Mouse (Mus musculus) C2C12 (cell line): ENCODE measurements around the gene Nr5a1.

ENCODE experiments used
- CEBPB ChIP-seq: IDR thresholded peaks from one replicate; pipeline ENCODE4 v1.6.1; 2011; ENCODE audit warnings: low read depth, mild to moderate bottlenecking, control low read depth, moderate library complexity
- CTCF ChIP-seq: IDR thresholded peaks from one replicate; pipeline ENCODE4 v1.5.1; 2011; ENCODE audit not compliant: control insufficient read depth, insufficient read depth, insufficient read length
- FOSL1 ChIP-seq: IDR thresholded peaks from one replicate; pipeline ENCODE4 v1.8.0; 2011; ENCODE audit warnings: mild to moderate bottlenecking, low read length; ENCODE audit not compliant: poor library complexity, insufficient read depth, severe bottlenecking
- MAX ChIP-seq: IDR thresholded peaks from one replicate; pipeline ENCODE4 v1.6.1; 2011; ENCODE audit warnings: mild to moderate bottlenecking, control low read depth
- MYOD1 ChIP-seq: IDR thresholded peaks from one replicate; pipeline ENCODE4 v1.6.1; 2011; ENCODE audit warnings: low read depth; ENCODE audit not compliant: control insufficient read depth, insufficient read length
- MYOG ChIP-seq: IDR thresholded peaks from one replicate; pipeline ENCODE4 v1.6.1; 2011; ENCODE audit not compliant: control insufficient read depth, insufficient read length; ENCODE audit errors: extremely low read depth
- USF1 ChIP-seq: IDR thresholded peaks from one replicate; pipeline ENCODE4 v1.6.1; 2011; ENCODE audit warnings: low read depth, mild to moderate bottlenecking, control low read depth, moderate library complexity

GRCm38 (mm10) chr2:38705036-38705435 is 9.3 kb downstream of the Nr5a1 start:
- TF ChIP-seq CTCF, result no peak
- TF ChIP-seq MYOD1, result no peak
- TF ChIP-seq USF1, result no peak
- TF ChIP-seq MYOG, result no peak
- TF ChIP-seq CEBPB, result no peak
- TF ChIP-seq MAX, result no peak
- TF ChIP-seq FOSL1, result no peak
